Mouse (Mus musculus) heart, embryonic 10.5 days (tissue): Measurements from ENCODE around the gene Msh3. TPM values are rescaled to one million over a fixed set of nuclear protein-coding genes. Genes with fewer than 3 reads are reported as not detected.
"Not testable (repeated sequence)": the region's sequence is repeated elsewhere in the genome, so short reads cannot be mapped to it uniquely, and the experiment has no call there.

Source experiments
- DNase-seq: peaks from one replicate; pipeline ENCODE4 v3.0.0-alpha.2; 2017; ENCODE audit warnings: low spot score
- H3K27ac ChIP-seq: fragments of 300-500 bp; sonication (generic); 2 replicates; pipeline ENCODE4 v1.5.1; 2016; ENCODE audit warnings: mild to moderate bottlenecking
- H3K27me3 ChIP-seq: fragments of 300-500 bp; sonication (generic); 2 replicates; pipeline ENCODE4 v1.6.1; 2016; ENCODE audit warnings: mild to moderate bottlenecking; ENCODE audit not compliant: poor library complexity, insufficient read depth, severe bottlenecking
- H3K36me3 ChIP-seq: fragments of 300-500 bp; sonication (generic); 2 replicates; pipeline ENCODE4 v1.6.1; 2016; ENCODE audit warnings: mild to moderate bottlenecking, moderate library complexity
- H3K4me1 ChIP-seq: fragments of 300-500 bp; sonication (generic); 2 replicates; pipeline ENCODE4 v1.6.1; 2016; ENCODE audit warnings: mild to moderate bottlenecking
- H3K4me3 ChIP-seq: fragments of 300-500 bp; sonication (generic); 2 replicates; pipeline ENCODE4 v1.5.1; 2016; ENCODE audit warnings: mild to moderate bottlenecking, moderate library complexity
- H3K9me3 ChIP-seq: fragments of 300-500 bp; sonication (generic); 2 replicates; pipeline ENCODE4 v1.6.1; 2016; ENCODE audit warnings: mild to moderate bottlenecking, moderate library complexity
- WGBS: fragments of 180-500 bp; shearing (Covaris S2); methylation state at CpG from one replicate; pipeline ENCODE4 v1.1.7; 2016; 5-methylcytosine and 5-hydroxymethylcytosine counted together
- polyA plus RNA-seq: library from polyadenylated mRNA; unstranded; fragments of >200 nt; fragmentation: Nextera tagmentation; extraction: Ambion mirVana; gene quantifications from 2 replicates; pipeline ENCODE4 v1.2.1, GENCODE M21; 2016

Gene Msh3
- polyA plus RNA-seq, 1 experiment from 2014 or later, result 23.6 TPM

GRCm38 (mm10) chr13:92232076-92232938 is 122.5 kb downstream of the Msh3 start:
- Histone ChIP-seq H3K36me3 (peaks cover 9% of the 10 kb centered on the region; the same call in 1 of the 2 replicates), H3K4me1 (no peaks in the 10 kb centered on the region), H3K27me3 (no peaks in the 10 kb centered on the region), H3K27ac (no peak overlapping the region), H3K4me3 (no peak overlapping the region), H3K9me3 (no peaks in the 10 kb centered on the region)
- DNase-seq, result no peak
- 89% methylated on average over 9 of the region's 9 CpGs for WGBS

- Histone ChIP-seq H3K4me3 (no peak overlapping the region), H3K27ac (no peak overlapping the region), H3K4me1 (no peaks in the 10 kb centered on the region), H3K36me3 (no peaks in the 10 kb centered on the region), H3K9me3 (no peaks in the 10 kb centered on the region), H3K27me3 (no peaks in the 10 kb centered on the region)
- 81% methylated on average over 1 of the region's 1 CpGs for WGBS
- no peak for DNase-seq
Observed at GRCm38 (mm10) chr13:92228037-92228436, 126.8 kb downstream of the Msh3 start.

- Histone ChIP-seq H3K36me3 (peaks cover 3% of the 10 kb centered on the region; the same call in 1 of the 2 replicates), H3K4me1 (peaks cover 14% of the 10 kb centered on the region), H3K27me3 (no peaks in the 10 kb centered on the region), H3K9me3 (no peaks in the 10 kb centered on the region), H3K4me3 (no peak overlapping the region), H3K27ac (no peak overlapping the region)
- DNase-seq, result no peak
- WGBS, result 93% methylated on average over 3 of the region's 3 CpGs
Observed at GRCm38 (mm10) chr13:92223567-92223966, 131.2 kb downstream of the Msh3 start.

- Histone ChIP-seq H3K36me3 (peaks cover 3% of the 10 kb centered on the region; the same call in 1 of the 2 replicates), H3K27me3 (no peaks in the 10 kb centered on the region), H3K27ac (no peak overlapping the region), H3K9me3 (no peaks in the 10 kb centered on the region), H3K4me3 (no peak overlapping the region), H3K4me1 (peaks cover 17% of the 10 kb centered on the region)
- no peak for DNase-seq
- WGBS, result 89% methylated on average over 5 of the region's 5 CpGs
Observed at GRCm38 (mm10) chr13:92222763-92223162, 132.0 kb downstream of the Msh3 start.

GRCm38 (mm10) chr13:92219774-92220173 is 135.0 kb downstream of the Msh3 start:
- no peak overlapping the region for H3K4me3 ChIP-seq
- H3K9me3 ChIP-seq, result no peaks in the 10 kb centered on the region
- peak overlapping the region; percentile 64; the same call in 1 of the 2 replicates for H3K27ac ChIP-seq
- 71% methylated on average over 3 of the region's 3 CpGs for WGBS
- H3K36me3 ChIP-seq, result peaks cover 3% of the 10 kb centered on the region; the same call in 1 of the 2 replicates
- H3K27me3 ChIP-seq, result no peaks in the 10 kb centered on the region
- DNase-seq, result no peak
- peaks cover 40% of the 10 kb centered on the region for H3K4me1 ChIP-seq

- no peaks in the 10 kb centered on the region for H3K27me3 ChIP-seq
- H3K36me3 ChIP-seq, result peaks cover 6% of the 10 kb centered on the region; the same call in 1 of the 2 replicates
- peaks cover 40% of the 10 kb centered on the region for H3K4me1 ChIP-seq
- no peaks in the 10 kb centered on the region for H3K9me3 ChIP-seq
- H3K27ac ChIP-seq, result no peak overlapping the region
- no peak overlapping the region for H3K4me3 ChIP-seq
- WGBS, result 61% methylated on average over 9 of the region's 9 CpGs
- DNase-seq, result no peak
Observed at GRCm38 (mm10) chr13:92217216-92217615, 137.6 kb downstream of the Msh3 start.

GRCm38 (mm10) chr13:92196860-92197259 is 157.9 kb downstream of the Msh3 start:
- Histone ChIP-seq H3K36me3 (no peaks in the 10 kb centered on the region), H3K27ac (no peak overlapping the region), H3K4me1 (no peaks in the 10 kb centered on the region), H3K27me3 (no peaks in the 10 kb centered on the region), H3K9me3 (no peaks in the 10 kb centered on the region), H3K4me3 (no peak overlapping the region)
- 87% methylated on average over 2 of the region's 2 CpGs for WGBS
- DNase-seq, result no peak

GRCm38 (mm10) chr13:92193806-92194205 is 161.0 kb downstream of the Msh3 start:
- not testable (repeated sequence) for DNase-seq, H3K27me3 ChIP-seq, H3K4me3 ChIP-seq, H3K27ac ChIP-seq, H3K4me1 ChIP-seq, H3K36me3 ChIP-seq, H3K9me3 ChIP-seq
- 84% methylated on average over 5 of the region's 5 CpGs for WGBS

GRCm38 (mm10) chr13:92172686-92173085 is 182.1 kb downstream of the Msh3 start:
- not testable (repeated sequence) for H3K36me3 ChIP-seq, H3K4me3 ChIP-seq, H3K4me1 ChIP-seq, H3K27me3 ChIP-seq, DNase-seq, H3K9me3 ChIP-seq, H3K27ac ChIP-seq
- 83% methylated on average over 8 of the region's 8 CpGs for WGBS

Other genes starting within 250 kb of the Msh3 start
- gene Rasgrf2, start 223.3 kb downstream of the Msh3 start, polyA plus RNA-seq, result 0.39 and 1.1 TPM in 2 replicates
- gene Gm20379, start 49.0 kb downstream of the Msh3 start, polyA plus RNA-seq, result 0.74 and 0.79 TPM in 2 replicates
- 15.7 and 20.4 TPM in 2 replicates for gene Dhfr, start 277 bp downstream of the Msh3 start, polyA plus RNA-seq
- gene Ankrd34b, start 70.9 kb upstream of the Msh3 start, polyA plus RNA-seq, result 0.09 and 0.10 TPM in 2 replicates
- not detected in 2 replicates for gene Fam151b, start 129.0 kb upstream of the Msh3 start, polyA plus RNA-seq
- 10.0 and 10.1 TPM in 2 replicates for gene Zfyve16, start 175.9 kb upstream of the Msh3 start, polyA plus RNA-seq
- not detected in 2 replicates for gene Spz1, start 221.2 kb upstream of the Msh3 start, polyA plus RNA-seq